Mouse (Mus musculus): Measurements from ENCODE around the gene Tyr.

DNA sequence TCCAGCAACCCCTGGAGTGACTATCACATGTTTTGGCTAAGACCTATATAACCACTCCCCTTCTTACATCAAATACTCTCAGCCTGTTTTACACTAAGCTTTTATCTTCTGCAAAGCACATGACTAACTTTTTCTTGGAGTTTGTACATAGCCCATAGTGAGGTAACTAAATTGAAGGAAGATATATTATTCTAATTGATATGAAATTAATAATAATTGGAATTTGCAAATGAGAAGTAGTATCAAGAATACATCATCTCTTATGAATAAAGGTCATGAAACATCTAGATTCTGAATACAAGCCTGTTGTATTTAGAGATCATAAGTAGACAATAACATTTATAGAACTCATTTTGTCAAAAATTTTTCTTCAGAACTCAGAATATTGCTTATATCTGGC, at the start of gene Tyr:
- TF ChIP-seq CTCF (conservative IDR thresholded peaks at IDR 0.05 in 1 of 2, IDR thresholded peaks at IDR 0.05 in 1 of 2; ENCODE audit: low read depth in 2 of 2, low read length in 2 of 2) (no peak), EP300 (IDR thresholded peaks at IDR 0.05; ENCODE audit: low read length) (no peak), POLR2A (IDR thresholded peaks at IDR 0.05; ENCODE audit: low read depth, low read length) (no peak), IRF4 (IDR thresholded peaks at IDR 0.05; ENCODE audit: low read depth, low read length) (no peak), E2F4 (IDR thresholded peaks at IDR 0.05; ENCODE audit: insufficient replicate concordance, low read depth, low read length) (no peak)
